Mouse (Mus musculus) lung, postnatal 0 days (tissue): ENCODE results near the gene Rab33b.

Experiments
- CTCF ChIP-seq: IDR thresholded peaks from 2 replicates; pipeline ENCODE4 v1.5.1; 2016; ENCODE audit warnings: antibody characterized with exemption, mild to moderate bottlenecking
- EP300 ChIP-seq: IDR thresholded peaks from 2 replicates; pipeline ENCODE4 v1.6.1; 2016; ENCODE audit warnings: antibody characterized with exemption, mild to moderate bottlenecking, control low read depth

DNA sequence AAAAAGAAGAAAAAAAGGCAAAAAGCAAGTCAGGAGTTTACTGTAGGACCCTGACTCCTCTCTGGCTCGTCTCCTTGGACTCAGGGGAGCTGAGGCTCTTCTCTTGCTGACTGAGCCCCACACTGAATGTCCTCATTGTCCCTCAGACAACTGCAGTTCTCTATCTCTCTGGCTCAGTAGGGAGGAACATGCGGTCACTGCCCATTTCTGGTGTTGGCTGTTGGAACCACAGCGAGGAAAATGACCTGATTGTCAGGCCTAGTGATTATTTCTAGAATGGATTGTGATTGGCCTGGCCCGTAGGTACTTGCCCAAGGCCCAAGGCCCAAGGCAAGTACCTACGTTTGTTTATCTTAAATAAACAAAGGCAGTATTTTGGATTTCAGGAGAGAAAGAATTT, 14.9 kb downstream of the Rab33b start:
- TF ChIP-seq CTCF (no peak), EP300 (no peak)
